Mouse (Mus musculus) forebrain, embryonic 15.5 days (tissue): ENCODE data around the gene Uba7. TPM values are rescaled to one million over a fixed set of nuclear protein-coding genes. Genes with fewer than 3 reads are reported as not detected.

Experiments used
- ATAC-seq: fragments of 200-750 bp; cut with Nextera tagmentation; replicated peaks from 2 replicates; pipeline ENCODE4 v1.8.0; 2017; ENCODE audit warnings: mild to moderate bottlenecking, moderate TSS enrichment, moderate library complexity
- H3K27ac ChIP-seq: fragments of 300-500 bp; sonication (generic); replicated peaks from 2 replicates; pipeline ENCODE4 v1.5.1; 2015; ENCODE audit warnings: mild to moderate bottlenecking, inconsistent platforms
- H3K27me3 ChIP-seq: fragments of 300-500 bp; sonication (generic); 2 replicates; pipeline ENCODE4 v1.6.1; 2015; ENCODE audit warnings: inconsistent platforms
- H3K36me3 ChIP-seq: fragments of 300-500 bp; sonication (generic); 2 replicates; pipeline ENCODE4 v1.6.1; 2015; ENCODE audit warnings: mild to moderate bottlenecking, inconsistent platforms
- H3K4me1 ChIP-seq: fragments of 300-500 bp; sonication (generic); 2 replicates; pipeline ENCODE4 v1.6.1; 2015; ENCODE audit warnings: inconsistent platforms
- H3K4me2 ChIP-seq: fragments of 300-500 bp; sonication (generic); replicated peaks from 2 replicates; pipeline ENCODE4 v1.6.1; 2015; ENCODE audit warnings: mild to moderate bottlenecking, inconsistent platforms
- H3K4me3 ChIP-seq: fragments of 300-500 bp; sonication (generic); 2 replicates; pipeline ENCODE4 v1.5.1; 2015; ENCODE audit warnings: mild to moderate bottlenecking, inconsistent platforms
- H3K9ac ChIP-seq: fragments of 300-500 bp; sonication (generic); replicated peaks from 2 replicates; pipeline ENCODE4 v1.6.1; 2015; ENCODE audit warnings: mild to moderate bottlenecking, inconsistent platforms
- H3K9me3 ChIP-seq: fragments of 300-500 bp; sonication (generic); 2 replicates; pipeline ENCODE4 v1.6.1; 2016; ENCODE audit warnings: inconsistent platforms
- WGBS: fragments of 180-500 bp; shearing (Covaris S2); methylation state at CpG from one replicate; pipeline ENCODE4 v1.1.7; 2015; ENCODE audit warnings: mixed read lengths; 5-methylcytosine and 5-hydroxymethylcytosine counted together
- polyA plus RNA-seq: library from polyadenylated mRNA; unstranded; fragments of >200 nt; fragmentation: Nextera tagmentation; extraction: Ambion mirVana; gene quantifications from 2 replicates; pipeline ENCODE4 v1.2.1, GENCODE M21; 2015

The Uba7 gene
- polyA plus RNA-seq, 1 experiment from 2014 or later, result 2.9 TPM

DNA sequence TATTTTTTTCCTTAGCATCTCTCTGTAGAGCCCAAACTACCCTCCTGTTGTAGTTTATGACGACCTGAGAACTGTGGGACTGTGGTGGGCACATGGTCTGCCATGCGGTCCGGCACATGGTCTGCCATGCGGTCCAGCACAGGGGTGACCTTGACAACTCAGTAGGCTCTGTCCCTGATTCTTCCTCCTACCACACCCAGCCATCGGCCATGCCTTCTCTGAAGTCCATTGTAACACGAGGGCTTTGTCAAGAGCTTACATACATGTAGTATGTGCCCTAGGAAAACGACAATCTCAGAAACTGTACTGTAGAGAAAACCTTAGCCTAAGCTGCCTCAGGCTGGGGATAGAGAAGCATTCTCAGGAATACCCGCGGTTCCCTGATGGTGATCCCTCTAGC, 10.6 kb upstream of the Uba7 start:
- H3K9me3 ChIP-seq, result no peaks in the 10 kb centered on the region
- no peak overlapping the region for H3K4me2 ChIP-seq
- H3K27ac ChIP-seq, result no peak overlapping the region
- 96% methylated on average over 9 of the region's 9 CpGs for WGBS
- ATAC-seq, result no peak
- no peaks in the 10 kb centered on the region for H3K27me3 ChIP-seq
- no peaks in the 10 kb centered on the region for H3K36me3 ChIP-seq
- no peak overlapping the region for H3K4me3 ChIP-seq
- H3K4me1 ChIP-seq, result peaks cover 20% of the 10 kb centered on the region
- no peak overlapping the region for H3K9ac ChIP-seq

DNA sequence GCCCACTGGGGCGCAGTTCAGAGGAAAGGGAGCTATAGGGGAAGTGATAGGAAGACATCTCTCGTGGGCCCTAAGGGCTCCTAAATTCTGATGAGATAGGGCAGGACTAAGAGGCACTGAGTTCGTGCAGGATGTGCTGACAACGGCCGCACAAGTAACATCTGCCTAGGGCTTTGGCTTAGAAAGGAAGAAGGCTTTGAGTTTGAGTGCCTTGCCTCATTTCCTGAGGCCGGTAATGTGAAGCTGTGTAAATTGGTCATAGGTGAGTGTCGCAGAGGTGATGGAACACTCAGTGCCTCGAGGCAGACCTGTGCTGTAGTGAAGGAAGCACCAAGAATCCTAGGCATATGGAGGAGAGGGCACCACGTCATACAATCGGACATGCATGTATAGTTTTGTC, 8.6 kb upstream of the Uba7 start:
- whole genome bisulfite sequencing, result 91% methylated on average over 10 of the region's 10 CpGs
- Histone ChIP-seq H3K36me3 (no peaks in the 10 kb centered on the region), H3K4me2 (no peak overlapping the region), H3K9ac (no peak overlapping the region), H3K27me3 (no peaks in the 10 kb centered on the region), H3K4me1 (peaks cover 7% of the 10 kb centered on the region), H3K9me3 (no peaks in the 10 kb centered on the region), H3K27ac (no peak overlapping the region), H3K4me3 (no peak overlapping the region)
- no peak for ATAC-seq

DNA sequence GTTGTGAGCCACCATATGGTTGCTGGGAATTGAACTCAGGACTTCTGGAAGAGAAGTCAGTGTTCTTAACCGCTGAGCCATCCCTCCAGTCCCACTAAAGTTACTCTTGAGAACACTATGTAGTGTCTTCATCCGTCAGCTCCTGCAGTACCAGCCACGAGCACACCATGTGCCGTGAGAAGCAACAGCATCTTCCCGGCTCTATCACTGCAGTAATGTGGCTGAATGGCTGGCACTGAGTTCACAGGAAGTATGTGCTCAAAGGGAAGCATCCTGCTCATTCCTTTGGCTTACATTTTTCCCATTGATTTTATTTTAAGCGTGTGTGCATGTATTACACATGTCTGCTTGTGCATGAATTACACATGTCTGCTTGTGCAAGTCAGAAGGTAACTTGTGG, 7.9 kb upstream of the Uba7 start:
- no peak for ATAC-seq
- no peaks in the 10 kb centered on the region for H3K27me3 ChIP-seq
- H3K27ac ChIP-seq, result no peak overlapping the region
- no peaks in the 10 kb centered on the region for H3K4me1 ChIP-seq
- no peak overlapping the region for H3K9ac ChIP-seq
- H3K9me3 ChIP-seq, result no peaks in the 10 kb centered on the region
- no peak overlapping the region for H3K4me3 ChIP-seq
- H3K4me2 ChIP-seq, result no peak overlapping the region
- WGBS, result 88% methylated on average over 6 of the region's 6 CpGs
- no peaks in the 10 kb centered on the region for H3K36me3 ChIP-seq

DNA sequence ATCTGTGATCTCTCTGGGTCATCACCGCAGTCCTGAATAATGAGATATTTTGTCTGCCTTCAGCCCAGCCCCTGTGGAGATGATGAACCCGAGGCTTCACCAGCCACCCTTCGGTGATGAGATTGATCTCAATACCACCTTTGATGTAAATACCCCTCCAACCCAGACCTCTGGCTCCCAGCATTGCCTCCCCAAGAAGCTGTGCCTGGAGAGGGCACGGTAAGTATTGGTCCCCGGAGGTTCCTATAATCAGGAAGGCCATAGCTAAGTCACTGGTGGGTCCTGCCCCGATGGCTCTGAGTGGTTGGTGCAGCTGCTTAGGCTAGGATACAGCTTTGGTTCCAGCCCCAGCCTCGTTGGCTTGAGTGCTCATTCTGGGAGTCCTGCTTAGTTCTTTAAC, 6.8 kb upstream of the Uba7 start:
- ATAC-seq, result no peak
- Histone ChIP-seq H3K9ac (no peak overlapping the region), H3K9me3 (no peaks in the 10 kb centered on the region), H3K27ac (no peak overlapping the region), H3K4me2 (no peak overlapping the region), H3K27me3 (no peaks in the 10 kb centered on the region), H3K4me1 (no peaks in the 10 kb centered on the region), H3K4me3 (no peak overlapping the region), H3K36me3 (no peaks in the 10 kb centered on the region)
- 89% methylated on average over 7 of the region's 7 CpGs for WGBS

DNA sequence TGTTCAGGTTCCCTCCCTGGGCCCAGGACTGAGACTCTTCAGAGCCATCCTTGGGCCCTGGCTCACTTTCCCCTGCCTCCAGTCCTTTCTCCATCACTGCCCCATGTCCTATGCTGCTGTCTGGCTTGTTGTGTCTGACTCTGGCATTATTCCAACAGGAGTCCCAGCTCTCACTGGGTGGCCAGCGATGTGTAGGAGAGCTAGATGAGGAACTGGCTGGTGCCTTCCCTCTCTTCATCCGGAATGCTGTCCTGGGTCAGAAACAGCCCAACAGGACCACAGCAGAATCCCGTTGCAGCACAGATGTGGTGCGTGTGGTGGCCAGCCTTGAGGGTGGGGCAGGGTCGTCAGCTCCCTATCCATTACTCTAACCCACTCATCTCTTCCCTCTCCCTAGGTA, 5.0 kb upstream of the Uba7 start:
- H3K4me1 ChIP-seq, result no peaks in the 10 kb centered on the region
- WGBS, result 91% methylated on average over 5 of the region's 5 CpGs
- H3K9ac ChIP-seq, result no peak overlapping the region
- H3K27ac ChIP-seq, result no peak overlapping the region
- no peaks in the 10 kb centered on the region for H3K36me3 ChIP-seq
- no peak overlapping the region for H3K4me2 ChIP-seq
- no peak overlapping the region for H3K4me3 ChIP-seq
- no peaks in the 10 kb centered on the region for H3K9me3 ChIP-seq
- ATAC-seq, result no peak
- H3K27me3 ChIP-seq, result no peaks in the 10 kb centered on the region

DNA sequence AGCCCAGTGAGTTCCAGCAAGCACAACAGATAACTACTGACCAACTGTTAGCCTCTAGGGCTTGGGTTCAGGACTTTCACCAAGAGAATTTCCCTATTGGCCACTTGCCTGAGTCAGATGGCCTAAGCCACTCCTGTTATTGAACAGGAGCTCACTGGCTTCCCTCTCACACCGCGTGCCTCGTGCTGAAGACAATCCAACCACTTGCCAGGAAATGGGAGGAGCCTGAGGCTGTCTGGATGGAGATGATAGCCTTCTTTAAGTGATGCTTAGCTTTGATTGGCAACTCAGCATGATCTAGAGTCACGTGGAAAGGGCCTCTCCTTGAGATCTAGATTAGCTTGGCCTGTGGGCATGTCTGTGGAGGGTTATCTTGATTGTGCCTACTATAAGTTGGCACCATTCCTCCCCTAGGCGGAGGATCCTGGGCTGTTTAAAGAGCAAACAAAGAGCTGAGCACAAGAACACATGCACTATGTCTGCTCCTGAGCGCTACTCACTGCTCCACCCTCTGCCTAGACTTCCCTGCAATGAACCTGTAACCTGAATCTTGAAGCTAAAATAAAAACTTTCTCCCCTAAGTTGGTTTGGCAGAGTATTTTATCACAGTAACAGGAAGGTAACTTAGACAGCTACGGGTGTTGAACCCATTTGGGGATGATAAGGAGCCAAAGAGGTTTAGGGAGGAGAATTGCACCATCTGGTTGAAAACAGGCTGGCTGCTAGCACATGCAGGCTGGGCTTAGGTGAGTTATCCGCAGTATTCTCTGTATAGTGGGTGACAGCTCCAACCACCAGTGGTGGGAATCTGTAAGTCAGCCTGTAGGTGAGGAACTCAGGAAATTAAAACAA, 3.4 kb upstream of the Uba7 start:
- ATAC-seq, result no peak
- H3K36me3 ChIP-seq, result no peaks in the 10 kb centered on the region
- no peak overlapping the region for H3K9ac ChIP-seq
- no peaks in the 10 kb centered on the region for H3K9me3 ChIP-seq
- H3K27me3 ChIP-seq, result no peaks in the 10 kb centered on the region
- H3K4me3 ChIP-seq, result no peak overlapping the region
- no peak overlapping the region for H3K4me2 ChIP-seq
- WGBS, result 87% methylated on average over 8 of the region's 8 CpGs
- H3K27ac ChIP-seq, result no peak overlapping the region
- no peaks in the 10 kb centered on the region for H3K4me1 ChIP-seq

DNA sequence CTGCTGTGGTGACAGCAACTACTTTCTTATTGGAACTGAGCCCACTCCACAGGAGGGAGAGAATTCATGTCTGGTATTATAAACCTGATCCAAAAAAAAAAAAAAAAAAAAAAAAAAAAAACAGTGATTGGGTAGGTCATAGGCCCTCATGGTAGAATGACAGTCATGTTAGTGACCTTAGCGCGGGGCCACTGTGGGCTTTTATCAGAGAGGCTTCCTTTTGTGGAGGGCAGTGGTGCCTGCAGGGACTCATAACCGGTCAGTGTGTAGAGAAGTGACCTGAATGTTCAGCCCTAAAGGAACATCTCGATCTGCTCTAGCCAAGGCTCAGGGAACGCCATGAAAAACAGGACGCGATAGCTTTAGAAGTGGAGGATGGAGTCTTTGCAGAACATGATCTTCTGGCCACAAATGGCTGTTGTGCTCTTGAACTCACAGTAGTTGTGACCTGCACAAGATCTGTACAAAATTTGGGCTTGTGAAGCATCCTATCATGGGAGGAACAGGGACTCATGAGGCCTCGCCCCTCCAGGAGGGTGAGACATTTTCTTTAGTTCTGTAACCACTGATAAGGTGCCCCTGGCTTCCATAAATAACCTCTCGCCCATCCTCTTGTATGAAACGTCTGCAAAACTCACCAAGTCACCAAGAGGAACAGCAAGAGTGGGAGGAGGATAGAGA, 674 bp upstream of the Uba7 start:
- Histone ChIP-seq H3K27me3 (no peaks in the 10 kb centered on the region), H3K4me2 (no peak overlapping the region), H3K9ac (no peak overlapping the region), H3K4me1 (no peaks in the 10 kb centered on the region), H3K27ac (no peak overlapping the region), H3K9me3 (no peaks in the 10 kb centered on the region), H3K4me3 (no peak overlapping the region), H3K36me3 (no peaks in the 10 kb centered on the region)
- WGBS, result 87% methylated on average over 10 of the region's 10 CpGs
- ATAC-seq, result no peak

DNA sequence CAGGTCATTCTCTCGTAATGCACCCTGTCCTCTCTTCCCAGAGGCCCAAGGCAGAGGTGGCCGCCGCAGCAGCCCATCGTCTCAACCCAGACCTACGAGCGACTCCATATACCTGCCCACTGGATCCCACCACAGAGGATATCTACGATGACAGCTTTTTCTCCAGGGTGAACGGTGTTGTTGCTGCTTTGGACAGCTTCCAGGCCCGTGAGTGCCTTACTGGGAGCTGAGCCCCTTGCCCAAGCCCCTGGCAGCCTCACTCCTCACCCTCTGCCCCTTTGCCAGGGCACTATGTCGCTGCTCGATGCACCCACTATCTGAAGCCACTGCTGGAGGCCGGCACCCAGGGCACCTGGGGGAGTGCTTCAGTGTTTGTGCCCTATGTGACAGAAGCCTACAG, 3.5 kb downstream of the Uba7 start:
- H3K4me2 ChIP-seq, result no peak overlapping the region
- ATAC-seq, result no peak
- no peak overlapping the region for H3K27ac ChIP-seq
- no peaks in the 10 kb centered on the region for H3K27me3 ChIP-seq
- peaks cover 18% of the 10 kb centered on the region for H3K4me1 ChIP-seq
- no peaks in the 10 kb centered on the region for H3K36me3 ChIP-seq
- no peak overlapping the region for H3K9ac ChIP-seq
- 88% methylated on average over 12 of the region's 12 CpGs for WGBS
- no peak overlapping the region for H3K4me3 ChIP-seq
- no peaks in the 10 kb centered on the region for H3K9me3 ChIP-seq

DNA sequence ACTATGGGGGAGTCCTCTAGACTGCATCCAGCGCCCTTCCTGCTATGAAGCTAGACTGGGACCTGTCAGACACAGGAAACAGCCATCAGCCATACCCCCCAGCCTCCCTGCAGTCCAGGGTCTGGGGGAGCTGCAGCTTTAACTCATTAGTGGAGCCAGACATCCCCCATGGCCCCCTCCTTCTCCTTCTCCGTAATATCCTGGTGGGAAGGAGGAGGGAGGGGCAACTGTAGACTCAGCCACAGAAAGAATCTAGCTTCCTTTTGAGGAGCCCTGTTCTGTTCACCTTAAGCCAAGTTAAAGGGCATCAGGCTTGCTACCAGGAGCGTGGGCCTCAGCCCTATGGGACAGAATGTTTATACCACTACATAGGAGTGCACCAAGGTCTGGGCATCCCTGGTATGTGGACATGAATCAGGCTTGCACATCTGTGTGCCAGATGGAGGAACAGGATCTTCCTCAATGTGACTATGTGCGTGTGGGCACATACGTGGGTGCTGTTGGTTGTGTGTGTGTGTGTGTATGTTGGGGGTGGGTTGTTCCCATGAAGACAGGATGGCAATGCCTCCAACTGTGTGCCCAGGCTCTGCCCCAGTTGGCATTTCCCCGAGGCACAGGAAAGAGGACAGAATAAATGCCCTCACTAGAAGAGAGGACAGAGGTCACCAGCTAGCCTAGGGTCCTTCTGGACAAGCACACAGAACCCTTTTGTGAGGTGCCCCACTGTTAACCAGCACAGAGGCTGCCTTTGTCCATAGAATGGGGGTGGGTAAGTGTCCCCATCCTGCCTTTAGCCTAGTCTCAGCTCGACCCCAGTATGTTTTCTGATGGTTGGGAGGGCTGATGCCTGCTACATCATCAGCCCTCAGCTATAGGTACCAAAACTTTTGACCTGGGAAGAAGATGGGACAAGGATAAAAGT, 6.6 kb downstream of the Uba7 start:
- WGBS, result 59% methylated on average over 7 of the region's 7 CpGs
- no peaks in the 10 kb centered on the region for H3K9me3 ChIP-seq
- H3K4me3 ChIP-seq, result no peak overlapping the region
- peaks cover 34% of the 10 kb centered on the region for H3K4me1 ChIP-seq
- H3K27me3 ChIP-seq, result no peaks in the 10 kb centered on the region; the same call in 1 of the 2 replicates
- no peaks in the 10 kb centered on the region for H3K36me3 ChIP-seq
- no peak overlapping the region for H3K4me2 ChIP-seq
- H3K27ac ChIP-seq, result peak overlapping the region; percentile 46
- H3K9ac ChIP-seq, result no peak overlapping the region
- no peak for ATAC-seq

DNA sequence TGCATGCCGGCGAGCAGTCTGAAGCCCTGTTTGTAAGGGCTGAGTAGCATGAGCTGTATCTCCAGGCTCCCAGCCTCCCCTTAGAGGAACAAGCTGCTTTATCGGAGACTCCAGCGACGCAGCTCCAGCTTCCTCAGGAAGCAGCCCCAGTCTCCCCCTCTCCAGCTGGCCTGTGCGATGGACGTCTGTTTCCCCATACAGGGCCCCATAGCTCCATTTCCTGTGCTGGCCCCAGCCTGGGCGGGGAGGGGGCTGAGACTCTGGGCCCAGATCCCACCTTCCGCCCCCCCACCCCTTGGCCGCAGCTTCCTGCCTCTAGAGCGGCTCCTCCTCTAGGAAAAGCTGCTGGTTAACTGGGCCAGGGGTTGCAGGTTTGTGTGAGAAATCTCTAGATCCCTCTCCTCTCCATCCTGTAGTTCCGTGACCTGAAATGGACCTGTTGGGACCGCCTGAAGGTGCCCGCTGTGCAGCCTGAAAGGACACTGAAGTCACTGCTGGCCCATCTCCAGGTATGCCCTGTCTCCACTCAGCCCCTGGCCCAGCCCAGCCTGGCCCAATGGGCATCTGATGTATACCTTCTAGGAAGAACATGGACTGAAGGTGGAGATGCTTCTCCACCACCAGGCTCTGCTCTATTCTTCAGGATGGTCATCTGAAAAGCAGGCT, 7.5 kb downstream of the Uba7 start, which contains the start of gene Gm20661:
TSS of gene Gm20661 (plus strand) at position 378 of the 666 bp plus-strand sequence.
- no peak within 1 kb of the TSS for H3K9ac ChIP-seq

DNA sequence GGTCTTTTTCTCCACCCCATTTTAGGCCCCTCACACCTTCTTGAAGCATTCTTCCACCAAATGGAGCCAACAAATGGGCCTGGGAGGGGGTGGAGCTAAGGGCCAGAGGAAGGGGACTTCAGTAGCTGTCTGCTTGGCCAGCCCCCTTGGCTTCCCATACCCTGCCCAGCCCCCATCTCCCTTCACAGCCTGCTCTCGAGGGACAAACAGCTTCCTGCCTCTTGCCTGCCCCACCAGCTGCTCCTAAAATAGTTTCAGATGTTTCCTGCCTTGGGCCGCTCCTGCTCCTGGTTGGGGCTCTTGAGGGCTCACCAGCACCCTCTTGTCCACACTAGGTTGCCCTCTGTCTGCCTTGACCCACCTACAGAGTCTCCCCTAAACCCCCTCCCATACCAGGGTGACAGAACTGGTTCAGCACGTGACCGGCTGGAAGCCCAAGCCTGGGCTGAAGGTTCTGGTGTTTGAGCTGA, 8.2 kb downstream of the Uba7 start:
- Histone ChIP-seq H3K27ac (peak overlapping the region; percentile 46), H3K27me3 (no peaks in the 10 kb centered on the region; the same call in 1 of the 2 replicates), H3K9me3 (no peaks in the 10 kb centered on the region), H3K36me3 (no peaks in the 10 kb centered on the region), H3K9ac (no peak overlapping the region), H3K4me1 (peaks cover 34% of the 10 kb centered on the region), H3K4me3 (no peak overlapping the region), H3K4me2 (0 out of 2 replicates have a peak overlapping the region, but pooled peaks have one; percentile 15)
- WGBS, result 45% methylated on average over 4 of the region's 4 CpGs
- ATAC-seq, result no peak

More for the DNA sequence above, 7.5 kb downstream of the Uba7 start, which contains the start of gene Gm20661:
- Histone ChIP-seq H3K27ac (peak within 1 kb of the TSS; percentile 46), H3K4me3 (no peak within 1 kb of the TSS), H3K27me3 (no peaks in the 10 kb centered on the region; the same call in 1 of the 2 replicates), H3K36me3 (no peaks in the 10 kb centered on the region), H3K4me2 (peak within 1 kb of the TSS; percentile 15; the same call in 1 of the 2 replicates), H3K9me3 (no peaks in the 10 kb centered on the region), H3K4me1 (peaks cover 34% of the 10 kb centered on the region)
- 50% methylated on average over 14 of the region's 14 CpGs for WGBS
- ATAC-seq, result no peak
